8 mouse cellular contexts compared by ENCODE assay signal in genomic region chr11:94939280-94939679, GRCm38 (mm10). TPM values are rescaled to one million over a fixed set of nuclear protein-coding genes. Genes with fewer than 3 reads are reported as not detected.
DNase-seq lines count a peak whose midpoint lies in the region; ATAC-seq and TF ChIP-seq lines count a peak whose summit lies in the region.

No protein-coding gene starts in this region.

- ATAC-seq in liver, embryonic 14.5 days (ENCODE audit: insufficient read depth) = no peak
- ATAC-seq in monocyte, adult 5-6 weeks (replicated peaks; ENCODE audit: insufficient number of reproducible peaks, low FRiP score, low TSS enrichment, poor library complexity, severe bottlenecking) = no peak

- no peak overlapping the region for H3K27ac ChIP-seq in liver, embryonic 14.5 days

- H3K27me3 ChIP-seq in E14TG2a.4 (ENCODE audit: insufficient read depth, low read length) = peaks cover 92% of the 10 kb centered on the region
- peaks cover 34% of the 10 kb centered on the region for H3K27me3 ChIP-seq in liver, embryonic 14.5 days (ENCODE audit: control insufficient read depth, insufficient read depth, low read length)

- DNase-seq in 416B (ENCODE audit: low read depth) = peak; percentile 60
- DNase-seq in cerebellum, adult 9-10 months = peak; percentile 77
- DNase-seq in gastrocnemius, postnatal 36 days = peak; percentile 65 to 80
- peak; percentile 74 to 88 for DNase-seq in kidney, postnatal 25 days
- DNase-seq in liver, embryonic 14.5 days (ENCODE audit: low read depth in 3 of 3, low spot score in 3 of 3) = peak in 1 of 3 experiments; percentile 11
- peak; percentile 81 to 83 for DNase-seq in right cerebral cortex, adult 2 months (ENCODE audit: low spot score in 2 of 2)

- TF ChIP-seq EP300 in liver, embryonic 14.5 days (IDR thresholded peaks at IDR 0.05; ENCODE audit: low read depth) = no peak

- TF ChIP-seq CTCF in E14TG2a.4 (conservative IDR thresholded peaks at IDR 0.05; ENCODE audit: low read length) = peak; percentile 85
- TF ChIP-seq CTCF in liver, embryonic 14.5 days (IDR thresholded peaks at IDR 0.05; ENCODE audit: low read depth) = peak; percentile 89

- no peaks in the 10 kb centered on the region for H3K9me3 ChIP-seq in E14TG2a.4 (ENCODE audit: low read length)
- H3K9me3 ChIP-seq in liver, embryonic 14.5 days (ENCODE audit: control insufficient read depth, low read length) = no peaks in the 10 kb centered on the region

- no peak overlapping the region for H3K9ac ChIP-seq in liver, embryonic 14.5 days (replicated peaks)

- H3K4me2 ChIP-seq in liver, embryonic 14.5 days (ENCODE audit: low read depth) = no peak overlapping the region

- no peaks in the 10 kb centered on the region for H3K36me3 ChIP-seq in E14TG2a.4 (ENCODE audit: insufficient read depth, low read length)
- no peaks in the 10 kb centered on the region for H3K36me3 ChIP-seq in liver, embryonic 14.5 days (replicated peaks; ENCODE audit: control insufficient read depth, insufficient read depth, low read depth)

- intact Hi-C loops in gastrocnemius, postnatal 36 days (cut with DNase I) = no loop called here

- H3K4me1 ChIP-seq in E14TG2a.4 (replicated peaks; ENCODE audit: low read depth, low read length) = peaks cover 28% of the 10 kb centered on the region
- no peaks in the 10 kb centered on the region for H3K4me1 ChIP-seq in liver, embryonic 14.5 days (replicated peaks; ENCODE audit: control insufficient read depth in 2 of 2, insufficient read depth in 2 of 2, low read length in 1 of 2)

- H3K4me3 ChIP-seq in E14TG2a.4 (replicated peaks; ENCODE audit: low read length) = no peak overlapping the region
- no peak overlapping the region for H3K4me3 ChIP-seq in liver, embryonic 14.5 days (ENCODE audit: insufficient read depth in 1 of 2, low read depth in 2 of 2, low read length in 2 of 2)

- 21% methylated on average over 4 of the region's 4 CpGs for WGBS in liver, embryonic 14.5 days (ENCODE audit: insufficient replicate concordance)

RNA-seq across cellular contexts. Expression of gene Col1a1, which starts 3.3 kb away (rescaled TPM):
- 100 to 1,000 TPM; 604 to 803 TPM for total RNA-seq in gastrocnemius, postnatal 36 days (2021)
- 7.8 and 14.1 TPM in 2 replicates for polyA plus RNA-seq in liver, embryonic 14.5 days (2012; rRNA removed)
- polyA plus RNA-seq in liver, embryonic 14.5 days (2014; fragmentation: Nextera tagmentation; extraction: Ambion mirVana) = 30.8 and 37.6 TPM in 2 replicates
- not detected in 3 replicates for total RNA-seq in monocyte, adult 5-6 weeks (2017)

RNA-seq across cellular contexts. Expression of gene Hils1, which starts 28.1 kb away (rescaled TPM):
- not detected for total RNA-seq in gastrocnemius, postnatal 36 days (2021)
- polyA plus RNA-seq in liver, embryonic 14.5 days (2012; rRNA removed) = not detected in 2 replicates
- not detected in 2 replicates for polyA plus RNA-seq in liver, embryonic 14.5 days (2014; fragmentation: Nextera tagmentation; extraction: Ambion mirVana)
- 2.5 TPM in 1 of 3 replicates, not detected in the others for total RNA-seq in monocyte, adult 5-6 weeks (2017)

RNA-seq across cellular contexts. Expression of gene Sgca, which starts 36.8 kb away (rescaled TPM):
- total RNA-seq in gastrocnemius, postnatal 36 days (2021) = 100 to 1,000 TPM; 252 to 259 TPM
- 0.04 TPM in 1 of 2 replicates, not detected in the other for polyA plus RNA-seq in liver, embryonic 14.5 days (2012; rRNA removed)
- polyA plus RNA-seq in liver, embryonic 14.5 days (2014; fragmentation: Nextera tagmentation; extraction: Ambion mirVana) = not detected in 2 replicates
- total RNA-seq in monocyte, adult 5-6 weeks (2017) = not detected in 3 replicates

RNA-seq across cellular contexts. Expression of gene Ppp1r9b, which starts 51.6 kb away (rescaled TPM):
- total RNA-seq in gastrocnemius, postnatal 36 days (2021) = 10 to 100 TPM; 21.9 to 22.0 TPM
- polyA plus RNA-seq in liver, embryonic 14.5 days (2012; rRNA removed) = 14.1 and 14.9 TPM in 2 replicates
- polyA plus RNA-seq in liver, embryonic 14.5 days (2014; fragmentation: Nextera tagmentation; extraction: Ambion mirVana) = 8.8 and 10.4 TPM in 2 replicates
- 127 to 216 TPM (median 141 TPM) in 3 replicates for total RNA-seq in monocyte, adult 5-6 weeks (2017)

Comparison
In these comparisons a context has a peak if more than half of its experiments do, and no peak if none do; other contexts are left out.
1. RNA of gene Col1a1, which starts 3.3 kb away (total RNA-seq): 604 to 803 TPM in gastrocnemius, postnatal 36 days; not detected in monocyte, adult 5-6 weeks; every median in the first group is over 100 times any median in the second.
2. RNA of gene Sgca, which starts 36.8 kb away (total RNA-seq): 252 to 259 TPM in gastrocnemius, postnatal 36 days; not detected in monocyte, adult 5-6 weeks; every median in the first group is over 100 times any median in the second.